Mouse (Mus musculus) 3134 (cell line): ENCODE measurements around the gene Sirt7.

Experiments
- DNase-seq: peaks from one replicate; pipeline ENCODE4 v3.0.0-alpha.2; 2011; ENCODE audit warnings: low spot score; ENCODE audit not compliant: insufficient read length; ENCODE audit errors: extremely low read depth

The Sirt7 gene

GRCm38 (mm10) chr11:120625152-120625775, at the start of gene Sirt7:
Gene Sirt7 (minus strand): TSS chr11:120625240.
- DNase-seq = no peak

- DNase-seq = no peak
Measured at GRCm38 (mm10) chr11:120673594-120674122, 48.6 kb upstream of the Sirt7 start.

- DNase-seq = peak; percentile 99
Measured at GRCm38 (mm10) chr11:120672687-120673593, 47.9 kb upstream of the Sirt7 start, which contains the start of gene Aspscr1. Gene Aspscr1 (plus strand): TSS chr11:120672973.

GRCm38 (mm10) chr11:120666617-120667016, 41.6 kb upstream of the Sirt7 start:
- no peak for DNase-seq

GRCm38 (mm10) chr11:120665406-120665805, 40.4 kb upstream of the Sirt7 start:
- DNase-seq = no peak

GRCm38 (mm10) chr11:120663714-120664113, 38.7 kb upstream of the Sirt7 start:
- no peak for DNase-seq

GRCm38 (mm10) chr11:120662759-120663158, 37.7 kb upstream of the Sirt7 start:
- no peak for DNase-seq

GRCm38 (mm10) chr11:120661076-120661460, 36.0 kb upstream of the Sirt7 start, which contains the start of gene Notum:
Gene Notum (minus strand): TSS chr11:120661175.
- DNase-seq = no peak

- DNase-seq = peak; percentile 60
Measured at GRCm38 (mm10) chr11:120660301-120661075, 35.4 kb upstream of the Sirt7 start.

- peak; percentile 55 for DNase-seq
Measured at GRCm38 (mm10) chr11:120659509-120660300, 34.7 kb upstream of the Sirt7 start.

- DNase-seq = peak; percentile 83
Measured at GRCm38 (mm10) chr11:120658876-120659410, 33.9 kb upstream of the Sirt7 start.

GRCm38 (mm10) chr11:120657301-120657700, 32.3 kb upstream of the Sirt7 start:
- no peak for DNase-seq

GRCm38 (mm10) chr11:120654741-120655140, 29.7 kb upstream of the Sirt7 start:
- DNase-seq = no peak

- DNase-seq = no peak
Measured at GRCm38 (mm10) chr11:120651872-120652271, 26.8 kb upstream of the Sirt7 start.

GRCm38 (mm10) chr11:120648001-120648476, 23.0 kb upstream of the Sirt7 start, which contains the start of gene Myadml2:
Gene Myadml2 (minus strand): TSS chr11:120648158.
- DNase-seq = no peak

- DNase-seq = no peak
Measured at GRCm38 (mm10) chr11:120647047-120647830, 22.2 kb upstream of the Sirt7 start.

- DNase-seq = peak; percentile 97
Measured at GRCm38 (mm10) chr11:120643601-120643987, 18.6 kb upstream of the Sirt7 start, which contains the start of gene Pycr1. Gene Pycr1 (minus strand): TSS chr11:120643769.

- DNase-seq = no peak
Measured at GRCm38 (mm10) chr11:120642939-120643600, 18.0 kb upstream of the Sirt7 start.
